Mouse (Mus musculus): ENCODE data around the gene Sumf1. TPM values are rescaled to one million over a fixed set of nuclear protein-coding genes. Genes with fewer than 3 reads are reported as not detected.

The Sumf1 gene
- total and polyA plus RNA-seq, 3 experiments = 11.0 to 23.1 (median 14.9) TPM

GRCm38 (mm10) chr6:108111693-108112092, 73.7 kb downstream of the Sumf1 start:
- H3K9me3 ChIP-seq (replicated peaks; ENCODE audit: low read length) = no peaks in the 10 kb centered on the region
- no peak overlapping the region for H3K4me3 ChIP-seq (replicated peaks in 1 of 3; ENCODE audit: low read depth in 2 of 3, low read length in 2 of 3, poor library complexity in 1 of 3)
- dilution Hi-C loops (cut with MboI; ENCODE audit: extremely low pct_ligation_motif_present, extremely low pct_unique_long_range_greater_than_20kb, low sequenced_read_pairs) = no loop called here
- H3K27ac ChIP-seq (ENCODE audit: insufficient read depth, low read depth) = no peak overlapping the region
- in situ Hi-C loops (cut with MboI; ENCODE audit: low pct_ligation_motif_present, low pct_unique_long_range_greater_than_20kb, low sequenced_read_pairs) = no loop called here
- no peak overlapping the region for H3K9ac ChIP-seq (ENCODE audit: insufficient read depth, low read depth)
- H3K4me2 ChIP-seq (ENCODE audit: insufficient read depth, low read depth, poor library complexity, severe bottlenecking) = no peak overlapping the region
- no peak for DNase-seq (ENCODE audit: extremely low read depth)
- H3K4me1 ChIP-seq (ENCODE audit: control insufficient read depth in 1 of 2, insufficient read depth in 2 of 2) = no peaks in the 10 kb centered on the region
- no peak for TF ChIP-seq CHD1 (IDR thresholded peaks at IDR 0.05; ENCODE audit: low read depth, low read length)
- no peak for TF ChIP-seq UBTF (IDR thresholded peaks at IDR 0.05; ENCODE audit: low read depth, low read length)
- no peak for TF ChIP-seq TCF12 (IDR thresholded peaks at IDR 0.05; ENCODE audit: low read depth, low read length)
- TF ChIP-seq IRF4 (IDR thresholded peaks at IDR 0.05; ENCODE audit: low read depth, low read length) = no peak
- TF ChIP-seq HCFC1 (IDR thresholded peaks at IDR 0.05; ENCODE audit: low read depth, low read length) = no peak
- TF ChIP-seq E2F4 (IDR thresholded peaks at IDR 0.05; ENCODE audit: insufficient replicate concordance, low read depth, low read length) = no peak
- TF ChIP-seq NRF1 (IDR thresholded peaks at IDR 0.05; ENCODE audit: low read depth, low read length) = no peak
- no peak for TF ChIP-seq BHLHE40 (IDR thresholded peaks at IDR 0.05; ENCODE audit: low read depth, low read length)
- no peak for TF ChIP-seq JUN (IDR thresholded peaks at IDR 0.05; ENCODE audit: insufficient read depth, low read depth, low read length)
- no peak for TF ChIP-seq ETS1 (conservative IDR thresholded peaks at IDR 0.05; ENCODE audit: low read depth, low read length)
- TF ChIP-seq POLR2AphosphoS2 (IDR thresholded peaks at IDR 0.05; ENCODE audit: low read depth, low read length) = no peak
- H3K27me3 ChIP-seq (replicated peaks) = no peaks in the 10 kb centered on the region
- no peaks in the 10 kb centered on the region for H3K79me2 ChIP-seq (replicated peaks; ENCODE audit: control insufficient read depth, extremely low read depth, insufficient read depth, poor library complexity, severe bottlenecking)
- peaks cover 3 to 16% of the 10 kb centered on the region in 2 experiments for H3K36me3 ChIP-seq (replicated peaks in 1 of 2; ENCODE audit: control insufficient read depth in 1 of 2, insufficient read depth in 1 of 2, low read length in 1 of 2)

GRCm38 (mm10) chr6:108110336-108110735, 75.0 kb downstream of the Sumf1 start:
- Histone ChIP-seq H3K4me2 (ENCODE audit: insufficient read depth, low read depth, poor library complexity, severe bottlenecking) (no peak overlapping the region), H3K79me2 (replicated peaks; ENCODE audit: control insufficient read depth, extremely low read depth, insufficient read depth, poor library complexity, severe bottlenecking) (no peaks in the 10 kb centered on the region), H3K27ac (ENCODE audit: insufficient read depth, low read depth) (no peak overlapping the region), H3K4me1 (ENCODE audit: control insufficient read depth in 1 of 2, insufficient read depth in 2 of 2) (no peaks in the 10 kb centered on the region), H3K9ac (ENCODE audit: insufficient read depth, low read depth) (no peak overlapping the region), H3K4me3 (replicated peaks in 1 of 3; ENCODE audit: low read depth in 2 of 3, low read length in 2 of 3, poor library complexity in 1 of 3) (no peak overlapping the region), H3K9me3 (replicated peaks; ENCODE audit: low read length) (no peaks in the 10 kb centered on the region), H3K27me3 (replicated peaks) (no peaks in the 10 kb centered on the region), H3K36me3 (replicated peaks in 1 of 2; ENCODE audit: control insufficient read depth in 1 of 2, insufficient read depth in 1 of 2, low read length in 1 of 2) (peaks cover 4 to 21% of the 10 kb centered on the region in 2 experiments)
- TF ChIP-seq USF2 (conservative IDR thresholded peaks at IDR 0.05; ENCODE audit: low read depth, low read length) (no peak), POLR2AphosphoS2 (IDR thresholded peaks at IDR 0.05; ENCODE audit: low read depth, low read length) (no peak), CHD2 (IDR thresholded peaks at IDR 0.05; ENCODE audit: low read length) (no peak), CHD1 (IDR thresholded peaks at IDR 0.05; ENCODE audit: low read depth, low read length) (no peak), MEF2A (IDR thresholded peaks at IDR 0.05; ENCODE audit: borderline replicate concordance, low read depth, low read length) (no peak), PAX5 (IDR thresholded peaks at IDR 0.05; ENCODE audit: low read length) (no peak), EP300 (IDR thresholded peaks at IDR 0.05; ENCODE audit: low read length) (no peak), UBTF (IDR thresholded peaks at IDR 0.05; ENCODE audit: low read depth, low read length) (no peak), MYC (IDR thresholded peaks at IDR 0.05; ENCODE audit: low read depth, low read length) (no peak), SIN3A (IDR thresholded peaks at IDR 0.05; ENCODE audit: low read length) (no peak), CTCF (conservative IDR thresholded peaks at IDR 0.05 in 1 of 2, IDR thresholded peaks at IDR 0.05 in 1 of 2; ENCODE audit: low read depth in 2 of 2, low read length in 2 of 2) (no peak), JUN (IDR thresholded peaks at IDR 0.05; ENCODE audit: insufficient read depth, low read depth, low read length) (no peak), MAZ (IDR thresholded peaks at IDR 0.05; ENCODE audit: low read depth, low read length) (no peak), USF1 (IDR thresholded peaks at IDR 0.05; ENCODE audit: low read depth, low read length) (no peak), MAFK (IDR thresholded peaks at IDR 0.05; ENCODE audit: insufficient replicate concordance, low read length) (no peak), BHLHE40 (IDR thresholded peaks at IDR 0.05; ENCODE audit: low read depth, low read length) (no peak), HCFC1 (IDR thresholded peaks at IDR 0.05; ENCODE audit: low read depth, low read length) (no peak)
- no peak for DNase-seq (ENCODE audit: extremely low read depth)
- dilution Hi-C loops (cut with MboI; ENCODE audit: extremely low pct_ligation_motif_present, extremely low pct_unique_long_range_greater_than_20kb, low sequenced_read_pairs) (no loop called here), in situ Hi-C loops (cut with MboI; ENCODE audit: low pct_ligation_motif_present, low pct_unique_long_range_greater_than_20kb, low sequenced_read_pairs) (no loop called here)

Data from CH12.LX (cell line).